21 mouse cellular contexts compared by ENCODE assay signal in the genomic region with DNA sequence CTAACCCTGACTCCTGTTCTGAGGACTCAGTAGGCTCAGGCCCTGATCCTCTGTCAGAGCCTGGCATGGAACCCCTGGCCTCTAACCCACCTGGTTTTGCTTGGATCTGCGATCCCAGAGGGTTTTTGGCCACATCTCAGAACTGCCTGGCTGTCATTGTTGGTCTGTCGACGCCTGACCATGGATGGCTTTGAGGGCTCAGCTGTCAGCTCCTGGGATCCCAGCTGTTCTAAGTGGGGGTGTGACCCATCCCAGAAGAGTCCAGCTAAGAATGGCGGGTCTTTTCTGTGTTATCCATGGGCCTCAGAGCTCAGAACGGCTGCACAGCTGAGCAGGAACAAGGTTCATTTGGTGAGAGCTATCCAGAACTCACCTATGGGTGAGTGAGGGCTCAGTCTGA. TPM values are rescaled to one million over a fixed set of nuclear protein-coding genes. Genes with fewer than 3 reads are reported as not detected.
DNase-seq lines count a peak whose midpoint lies in the region; ATAC-seq and TF ChIP-seq lines count a peak whose summit lies in the region.
"Had no signal": no experiment of that assay in that cellular context is flagged by ENCODE, and none has a peak within 500 bp of the region (broad histone marks: within the 10 kb centered on the region; RNA-seq: fewer than 3 reads in every experiment).

No protein-coding gene starts in this region.

- H3K36me3 ChIP-seq in limb, embryonic 13.5 days = no peaks in the 10 kb centered on the region
- H3K36me3 ChIP-seq in limb, embryonic 10.5 days = no peaks in the 10 kb centered on the region
- no peaks in the 10 kb centered on the region for H3K36me3 ChIP-seq in myocyte (ENCODE audit: control insufficient read depth, insufficient read depth)
- H3K36me3 ChIP-seq: G1E had no signal

- H3K4me1 ChIP-seq in limb, embryonic 13.5 days = peaks cover 18% of the 10 kb centered on the region
- H3K4me1 ChIP-seq in limb, embryonic 10.5 days = peaks cover 19% of the 10 kb centered on the region

- no peak overlapping the region for H3K4me3 ChIP-seq in limb, embryonic 13.5 days
- H3K4me3 ChIP-seq in limb, embryonic 10.5 days = no peak overlapping the region
- no peak overlapping the region for H3K4me3 ChIP-seq in myocyte

- no peak for DNase-seq in limb, embryonic 10.5 days (ENCODE audit: low spot score)
- DNase-seq in adrenal gland, adult 18-20 months (ENCODE audit: low spot score in 2 of 2) = no peak
- DNase-seq: adrenal gland, adult 2 months; adrenal gland, adult 8-10 months; adrenal gland, postnatal 10 days; adrenal gland, postnatal 14 days; adrenal gland, postnatal 25 days; adrenal gland, postnatal 36 days; B cell, adult 2 months; cerebellum, adult 11 months; cerebellum, adult 11-12 months; cerebellum, adult 18-20 months; cerebellum, adult 2 months had no signal

- no peak for ATAC-seq in limb, embryonic 13.5 days (ENCODE audit: low FRiP score, low read depth)
- ATAC-seq: activated CD4-positive, CD25-positive, alpha-beta regulatory T cell, adult 4 months; CD4-positive, CD25-positive, alpha-beta regulatory T cell, adult 4 months; Patski had no signal

- 69% methylated on average over 5 of the region's 5 CpGs for WGBS in limb, embryonic 13.5 days
- WGBS in limb, embryonic 10.5 days = 74% methylated on average over 5 of the region's 5 CpGs

- peaks cover 46% of the 10 kb centered on the region for H3K27me3 ChIP-seq in limb, embryonic 13.5 days
- H3K27me3 ChIP-seq in limb, embryonic 10.5 days (ENCODE audit: low read depth, poor library complexity, severe bottlenecking) = peaks cover 50% of the 10 kb centered on the region
- H3K27me3 ChIP-seq in myocyte (ENCODE audit: control insufficient read depth, insufficient read depth, insufficient read length) = peaks cover 42% of the 10 kb centered on the region
- H3K27me3 ChIP-seq: Patski had no signal

- 0 out of 2 replicates have a peak overlapping the region, but pooled peaks have one; percentile 4 for H3K9ac ChIP-seq in limb, embryonic 13.5 days

- TF ChIP-seq POLR2A in myocyte (IDR thresholded peaks at IDR 0.05; ENCODE audit: insufficient read length, low read depth) = no peak

- H3K79me2 ChIP-seq in myocyte (ENCODE audit: control insufficient read depth, insufficient read depth) = no peaks in the 10 kb centered on the region

- H3K27ac ChIP-seq in limb, embryonic 13.5 days = no peak overlapping the region
- H3K27ac ChIP-seq in limb, embryonic 10.5 days = no peak overlapping the region

- H3K9me3 ChIP-seq in limb, embryonic 13.5 days = no peaks in the 10 kb centered on the region
- no peaks in the 10 kb centered on the region for H3K9me3 ChIP-seq in limb, embryonic 10.5 days (replicated peaks)
- H3K9me3 ChIP-seq: G1E had no signal

- H3ac ChIP-seq in myocyte (ENCODE audit: control insufficient read depth, insufficient read length) = no peak overlapping the region

- no peak overlapping the region for H3K4me2 ChIP-seq in limb, embryonic 13.5 days (replicated peaks)
- H3K4me2 ChIP-seq in myocyte (ENCODE audit: low read depth) = no peak overlapping the region

TF ChIP-seq in myocyte, 11 proteins besides CTCF, POLR2A, EP300 and RAD21:
- TF ChIP-seq MYOG (IDR thresholded peaks at IDR 0.05; ENCODE audit: control insufficient read depth in 1 of 3, insufficient read depth in 1 of 3, insufficient read length in 2 of 3, low read depth in 2 of 3) (peak; percentile 44 to 82 (median 69)), MYOD1 (IDR thresholded peaks at IDR 0.05; ENCODE audit: control insufficient read depth in 1 of 3, insufficient read length in 2 of 3, low read depth in 2 of 3) (peak in 1 of 3 experiments; percentile 84), USF1 (IDR thresholded peaks at IDR 0.05; ENCODE audit: low read depth) (no peak), SRF (IDR thresholded peaks at IDR 0.05; ENCODE audit: control insufficient read depth, insufficient read length, low read depth) (no peak), MAX (IDR thresholded peaks at IDR 0.05; ENCODE audit: low read depth) (no peak), CEBPB (IDR thresholded peaks at IDR 0.05; ENCODE audit: insufficient read depth, poor library complexity, severe bottlenecking) (no peak), TCF12 (IDR thresholded peaks at IDR 0.05; ENCODE audit: insufficient read depth, poor library complexity, severe bottlenecking) (peak; percentile 52)
TF ChIP-seq in myocyte: peak in this region for 3.

RNA-seq across cellular contexts. Expression of a gene that starts 4.7 kb away (rescaled TPM):
- not detected in 2 replicates for polyA plus RNA-seq in limb, embryonic 13.5 days (2015; fragmentation: Nextera tagmentation; extraction: Ambion mirVana)
- 0.04 TPM in 1 of 2 replicates, not detected in the other for polyA plus RNA-seq in limb, embryonic 10.5 days (2016; fragmentation: Nextera tagmentation; extraction: Ambion mirVana)
- 0.35 TPM for polyA plus RNA-seq in myocyte (2012; fragmentation: generic; extraction: Trizol)
- total RNA-seq in adrenal gland, adult 18-20 months (2021) = 1 to 10 TPM; 6.1 to 9.4 TPM
- polyA plus RNA-seq: activated CD4-positive, CD25-positive, alpha-beta regulatory T cell, adult 4 months; CD4-positive, CD25-positive, alpha-beta regulatory T cell, adult 4 months had no signal

RNA-seq across cellular contexts. Expression of a gene that starts 16.8 kb away (rescaled TPM):
- polyA plus RNA-seq in limb, embryonic 13.5 days (2015; fragmentation: Nextera tagmentation; extraction: Ambion mirVana) = 761 and 775 TPM in 2 replicates
- 642 and 664 TPM in 2 replicates for polyA plus RNA-seq in limb, embryonic 10.5 days (2016; fragmentation: Nextera tagmentation; extraction: Ambion mirVana)
- 1,268 TPM for polyA plus RNA-seq in myocyte (2012; fragmentation: generic; extraction: Trizol)
- total RNA-seq in adrenal gland, adult 18-20 months (2021) = 100 to 1,000 TPM; 618 to 637 TPM

RNA-seq across cellular contexts. Expression of a gene that starts 25.3 kb away (rescaled TPM):
- 49.4 and 54.9 TPM in 2 replicates for polyA plus RNA-seq in limb, embryonic 13.5 days (2015; fragmentation: Nextera tagmentation; extraction: Ambion mirVana)
- 58.6 and 61.2 TPM in 2 replicates for polyA plus RNA-seq in limb, embryonic 10.5 days (2016; fragmentation: Nextera tagmentation; extraction: Ambion mirVana)
- 82.3 TPM for polyA plus RNA-seq in myocyte (2012; fragmentation: generic; extraction: Trizol)
- total RNA-seq in adrenal gland, adult 18-20 months (2021) = 10 to 100 TPM; 53.0 to 59.0 TPM

RNA-seq across cellular contexts. Expression of a gene that starts 32.3 kb away (rescaled TPM):
- 0.83 and 0.92 TPM in 2 replicates for polyA plus RNA-seq in limb, embryonic 13.5 days (2015; fragmentation: Nextera tagmentation; extraction: Ambion mirVana)
- 0.76 and 0.94 TPM in 2 replicates for polyA plus RNA-seq in limb, embryonic 10.5 days (2016; fragmentation: Nextera tagmentation; extraction: Ambion mirVana)
- 0.71 TPM for polyA plus RNA-seq in myocyte (2012; fragmentation: generic; extraction: Trizol)
- 1 to 10 TPM; 1.2 to 1.3 TPM for total RNA-seq in adrenal gland, adult 18-20 months (2021)

RNA-seq across cellular contexts. Expression of a gene that starts 33.8 kb away (rescaled TPM):
- 0.34 and 0.47 TPM in 2 replicates for polyA plus RNA-seq in limb, embryonic 13.5 days (2015; fragmentation: Nextera tagmentation; extraction: Ambion mirVana)
- 0.28 and 0.65 TPM in 2 replicates for polyA plus RNA-seq in limb, embryonic 10.5 days (2016; fragmentation: Nextera tagmentation; extraction: Ambion mirVana)
- 0.26 TPM for polyA plus RNA-seq in myocyte (2012; fragmentation: generic; extraction: Trizol)
- total RNA-seq in adrenal gland, adult 18-20 months (2021) = under 1 TPM in 1 of 2 experiments, not detected in 1; 0.13 TPM
- total RNA-seq: adrenal gland, adult 2 months; adrenal gland, postnatal 10 days; adrenal gland, postnatal 14 days; adrenal gland, postnatal 25 days; adrenal gland, postnatal 36 days; adrenal gland, postnatal 4 days; CH12.LX had no signal
- polyA plus RNA-seq: activated CD4-positive, CD25-positive, alpha-beta regulatory T cell, adult 4 months; CD4-positive, CD25-positive, alpha-beta regulatory T cell, adult 4 months; G1E had no signal
